Mouse (Mus musculus) brain, embryonic 14.5 days (tissue): ENCODE measurements around the gene Btbd9.

Experiments used
- CTCF ChIP-seq: fragments of 200-500 bp; IDR thresholded peaks from 2 replicates; pipeline ENCODE4 v1.5.1; 2012; ENCODE audit warnings: inconsistent platforms, mild to moderate bottlenecking, moderate library complexity, borderline replicate concordance; ENCODE audit not compliant: insufficient read depth, insufficient read length; ENCODE audit errors: extremely low read depth
- POLR2A ChIP-seq: fragments of 200-500 bp; IDR thresholded peaks from 2 replicates; pipeline ENCODE4 v1.6.1; 2012; ENCODE audit warnings: mild to moderate bottlenecking, inconsistent platforms, borderline replicate concordance; ENCODE audit not compliant: poor library complexity, insufficient read depth, insufficient read length, severe bottlenecking; ENCODE audit errors: extremely low read depth

DNA sequence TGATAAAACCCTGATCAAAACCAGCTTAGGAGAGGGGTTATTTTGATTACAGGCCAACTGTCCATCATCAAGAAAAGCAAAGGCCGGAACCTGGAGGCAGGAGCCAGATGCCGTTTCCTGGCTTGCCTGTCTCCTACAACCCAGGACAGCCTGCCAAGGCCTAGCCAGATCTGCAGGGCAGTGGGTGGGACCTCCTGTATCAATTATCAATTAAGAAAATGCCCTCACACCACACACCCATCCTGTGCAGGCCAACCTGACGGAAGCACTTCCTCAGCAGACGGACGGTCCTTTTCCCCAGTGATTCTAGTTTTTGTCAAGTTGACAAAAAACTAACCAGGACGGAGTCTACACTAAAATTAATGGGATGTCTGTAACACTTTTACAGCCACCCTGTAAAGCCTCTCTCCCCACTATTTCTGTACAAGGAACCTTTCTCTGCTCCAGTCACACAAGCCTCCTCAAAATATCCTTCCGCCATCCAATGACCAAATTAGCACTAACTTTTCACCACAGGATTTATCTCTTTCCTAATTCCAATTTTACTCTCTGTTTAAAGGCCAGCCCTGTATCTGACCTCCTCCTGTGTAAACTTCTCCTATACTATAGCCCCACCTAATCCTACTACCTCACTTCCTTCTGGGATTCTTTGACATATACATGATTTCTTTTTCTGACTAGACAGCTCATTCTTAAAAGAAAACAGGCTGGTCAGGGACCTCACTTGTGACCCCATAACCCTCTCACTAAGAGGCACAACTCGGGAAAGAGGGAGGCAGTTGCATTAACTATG is 2.1 kb downstream of the Btbd9 start:
- TF ChIP-seq CTCF (no peak), POLR2A (no peak)
